Mouse (Mus musculus): ENCODE measurements around the gene Ppif. TPM values are rescaled to one million over a fixed set of nuclear protein-coding genes. Genes with fewer than 3 reads are reported as not detected.
A peak's percentile ranks its signal among the peaks of the same experiment; 100 is the strongest.

Gene Ppif
- 47.3 and 55.7 TPM in 2 replicates for polyA plus RNA-seq (2016; fragmentation: Nextera tagmentation; extraction: Ambion mirVana)

DNA sequence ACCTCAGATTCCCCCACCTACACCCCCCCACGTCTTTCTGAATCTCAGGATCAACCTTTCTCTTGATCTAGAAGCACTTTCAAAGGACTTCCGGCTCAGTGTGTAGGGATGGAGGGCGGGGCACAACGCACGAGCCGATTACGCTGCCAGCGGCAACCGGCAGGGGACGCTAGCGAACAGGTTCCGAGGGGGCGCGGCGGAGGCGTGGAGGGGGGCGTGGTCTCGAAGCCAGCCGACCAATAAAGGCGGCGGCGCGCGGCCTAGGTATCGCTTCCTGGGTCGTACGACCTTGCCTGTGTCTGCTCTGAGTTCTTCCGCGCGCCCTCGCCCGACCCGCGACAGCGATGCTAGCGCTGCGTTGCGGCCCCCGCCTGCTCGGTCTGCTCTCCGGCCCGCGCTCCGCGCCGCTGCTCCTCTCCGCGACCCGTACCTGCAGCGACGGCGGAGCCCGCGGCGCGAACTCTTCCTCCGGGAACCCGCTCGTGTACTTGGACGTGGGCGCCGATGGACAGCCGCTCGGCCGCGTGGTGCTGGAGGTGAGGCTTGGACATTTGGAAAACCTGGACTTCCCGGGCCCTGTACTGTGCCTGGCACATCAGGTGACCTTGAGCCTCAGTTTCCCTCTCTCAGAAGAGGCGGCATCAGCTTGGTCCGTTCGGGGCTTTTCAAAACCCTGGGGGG lies at the start of gene Ppif:
Gene Ppif, plus strand, starts transcription at position 267 of the 681 bp plus-strand sequence.
- Histone ChIP-seq H3K27me3 (ENCODE audit: insufficient read depth, poor library complexity, severe bottlenecking) (0 out of 2 replicates have a peak, but pooled peaks cover 8% of the 10 kb centered on the region), H3K4me1 (replicated peaks) (peaks cover 35% of the 10 kb centered on the region), H3K9me3 (no peaks in the 10 kb centered on the region), H3K36me3 (peaks cover 37% of the 10 kb centered on the region), H3K27ac (peak within 1 kb of the TSS; percentile 92), H3K4me3 (peak within 1 kb of the TSS; percentile 80)
- DNase-seq (ENCODE audit: low spot score), result peak; percentile 96
- WGBS, result under 1% methylated on average over 70 of the region's 70 CpGs

DNA sequence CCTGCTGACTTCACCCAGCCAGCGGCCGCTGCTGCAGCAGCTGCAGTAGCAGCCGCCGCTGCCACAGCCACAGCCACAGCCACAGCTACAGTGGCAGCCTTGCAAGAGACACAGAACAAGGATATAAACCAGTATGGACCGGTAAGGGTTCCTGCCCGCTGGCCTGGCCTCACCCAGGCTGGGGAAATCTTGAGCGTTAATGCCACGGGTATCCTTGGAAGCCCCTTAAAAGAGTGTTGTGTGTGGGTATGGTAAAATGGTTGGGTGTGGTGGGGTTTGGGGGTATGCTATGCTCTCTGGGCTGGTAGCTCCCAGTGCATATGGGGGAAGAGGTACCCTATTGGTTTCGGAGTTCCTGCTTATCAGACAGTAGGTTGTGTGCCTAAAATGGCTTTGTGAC lies 48.2 kb upstream of the Ppif start:
- Histone ChIP-seq H3K36me3 (peaks cover 100% of the 10 kb centered on the region), H3K4me1 (replicated peaks) (peaks cover 14% of the 10 kb centered on the region), H3K4me3 (no peak overlapping the region), H3K27me3 (ENCODE audit: insufficient read depth, poor library complexity, severe bottlenecking) (no peaks in the 10 kb centered on the region), H3K27ac (no peak overlapping the region), H3K9me3 (no peaks in the 10 kb centered on the region)
- 94% methylated on average over 9 of the region's 9 CpGs for WGBS
- no peak for DNase-seq (ENCODE audit: low spot score)

DNA sequence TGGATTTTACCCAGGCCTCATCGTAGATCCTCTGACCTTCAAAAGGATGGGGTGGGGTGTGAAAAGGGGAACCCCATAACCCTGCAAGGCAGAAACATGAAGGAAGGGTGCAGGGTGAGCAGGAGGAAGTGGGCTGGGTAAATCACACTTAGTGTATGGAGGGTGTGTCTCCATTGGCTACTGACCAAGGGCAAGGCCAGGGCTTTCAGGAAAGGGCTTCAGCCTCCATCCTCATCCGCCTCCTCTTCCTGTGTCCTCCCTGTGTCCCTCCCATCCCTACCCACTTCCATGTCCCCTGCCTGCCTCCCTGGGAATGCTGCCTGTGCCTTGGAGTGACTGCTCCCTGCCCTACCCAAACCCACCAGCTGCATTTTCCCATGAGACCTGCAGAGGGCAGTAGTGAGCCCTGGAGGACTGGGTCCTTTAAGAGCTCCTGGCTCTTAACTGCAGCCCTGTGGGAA lies 47.8 kb upstream of the Ppif start:
- H3K36me3 ChIP-seq, result peaks cover 100% of the 10 kb centered on the region
- DNase-seq (ENCODE audit: low spot score), result peak; percentile 58
- 73% methylated on average over 2 of the region's 2 CpGs for WGBS
- H3K4me1 ChIP-seq (replicated peaks), result peaks cover 11% of the 10 kb centered on the region; the same call in 1 of the 2 replicates
- no peak overlapping the region for H3K4me3 ChIP-seq
- H3K9me3 ChIP-seq, result no peaks in the 10 kb centered on the region
- no peaks in the 10 kb centered on the region for H3K27me3 ChIP-seq (ENCODE audit: insufficient read depth, poor library complexity, severe bottlenecking)
- no peak overlapping the region for H3K27ac ChIP-seq

DNA sequence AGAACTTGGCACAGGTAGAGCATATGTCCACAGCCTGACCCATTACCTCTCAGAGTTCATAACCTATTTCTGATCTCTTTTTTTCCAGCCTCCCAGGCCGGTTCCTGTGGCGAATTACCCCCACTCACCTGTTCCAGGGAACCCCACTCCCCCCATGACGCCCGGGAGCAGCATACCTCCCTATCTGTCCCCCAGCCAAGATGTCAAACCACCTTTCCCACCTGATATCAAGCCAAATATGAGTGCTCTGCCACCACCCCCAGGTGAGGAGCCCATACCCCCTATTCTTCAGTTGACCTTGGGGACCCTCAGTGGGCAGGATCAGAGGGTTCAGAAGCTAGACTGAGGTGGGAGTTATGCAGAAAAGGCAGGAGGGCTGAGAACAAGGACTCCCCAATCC lies 42.8 kb upstream of the Ppif start:
- no peak overlapping the region for H3K4me3 ChIP-seq
- H3K27me3 ChIP-seq (ENCODE audit: insufficient read depth, poor library complexity, severe bottlenecking), result no peaks in the 10 kb centered on the region
- H3K4me1 ChIP-seq (replicated peaks), result no peaks in the 10 kb centered on the region
- H3K27ac ChIP-seq, result no peak overlapping the region
- peaks cover 100% of the 10 kb centered on the region for H3K36me3 ChIP-seq
- 97% methylated on average over 4 of the region's 4 CpGs for WGBS
- no peaks in the 10 kb centered on the region for H3K9me3 ChIP-seq
- DNase-seq (ENCODE audit: low spot score), result no peak

DNA sequence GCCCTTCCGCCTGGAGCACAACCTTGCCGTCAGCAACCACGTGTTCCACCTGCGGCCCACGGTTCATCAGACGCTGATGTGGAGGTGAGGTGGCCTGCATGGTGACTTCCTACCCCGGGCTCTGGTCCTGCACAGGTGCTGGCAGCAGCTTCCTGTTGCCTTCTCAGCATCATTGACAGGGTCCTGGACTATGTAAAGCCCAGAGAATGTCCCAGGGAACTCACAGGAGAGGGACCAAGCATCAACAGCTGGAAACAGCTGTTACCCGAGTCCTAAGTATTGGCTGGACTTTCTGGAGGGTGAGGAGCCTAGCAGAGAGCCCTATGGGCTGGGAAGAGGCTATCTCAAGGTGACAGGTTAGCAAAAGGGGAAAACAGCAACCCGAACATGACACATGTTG lies 42.0 kb upstream of the Ppif start:
- Histone ChIP-seq H3K4me1 (replicated peaks) (no peaks in the 10 kb centered on the region), H3K27me3 (ENCODE audit: insufficient read depth, poor library complexity, severe bottlenecking) (no peaks in the 10 kb centered on the region), H3K36me3 (peaks cover 100% of the 10 kb centered on the region), H3K9me3 (no peaks in the 10 kb centered on the region), H3K4me3 (no peak overlapping the region), H3K27ac (no peak overlapping the region)
- no peak for DNase-seq (ENCODE audit: low spot score)
- WGBS, result 93% methylated on average over 9 of the region's 9 CpGs

DNA sequence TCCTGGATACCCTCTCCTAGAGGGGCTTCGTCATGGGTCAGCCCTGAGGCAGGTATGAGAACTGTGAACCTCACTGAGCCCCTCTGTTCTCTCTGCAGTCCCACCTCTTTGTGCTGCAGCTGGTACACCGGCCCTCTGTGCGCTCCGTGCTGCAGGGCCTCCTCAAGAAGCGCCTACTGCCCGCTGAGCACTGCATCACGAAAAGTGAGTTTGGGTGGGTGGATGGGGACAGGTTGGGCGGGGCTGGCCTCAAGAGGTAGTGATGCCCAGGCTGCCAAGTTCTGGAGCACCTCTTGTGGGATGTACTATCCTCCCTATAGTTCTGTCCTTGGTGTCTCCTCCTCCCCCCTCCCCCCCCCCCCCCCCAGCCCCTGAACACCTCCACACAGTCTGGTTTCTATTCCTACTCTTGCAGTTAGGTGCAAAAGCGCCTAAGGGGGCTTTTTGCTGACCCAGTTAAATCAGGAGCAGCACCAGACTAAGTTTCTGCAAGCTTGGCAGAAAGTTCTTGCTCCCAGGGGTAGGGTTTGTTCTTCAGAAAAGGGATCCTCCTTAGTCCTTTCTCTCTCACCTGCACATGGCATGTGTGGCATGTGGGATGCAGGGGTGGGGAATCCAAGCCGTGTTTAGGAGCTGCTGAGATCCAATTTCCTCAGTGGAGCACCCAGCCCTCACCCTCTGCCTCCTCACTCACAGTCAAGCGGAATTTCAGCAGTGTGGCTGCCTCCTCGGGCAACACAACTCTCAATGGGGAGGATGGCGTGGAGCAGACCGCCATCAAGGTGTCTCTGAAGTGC lies 39.4 kb upstream of the Ppif start:
- Histone ChIP-seq H3K9me3 (no peaks in the 10 kb centered on the region), H3K27me3 (ENCODE audit: insufficient read depth, poor library complexity, severe bottlenecking) (no peaks in the 10 kb centered on the region), H3K4me3 (no peak overlapping the region), H3K36me3 (peaks cover 100% of the 10 kb centered on the region), H3K27ac (no peak overlapping the region), H3K4me1 (replicated peaks) (no peaks in the 10 kb centered on the region)
- no peak for DNase-seq (ENCODE audit: low spot score)
- WGBS, result 94% methylated on average over 14 of the region's 14 CpGs

DNA sequence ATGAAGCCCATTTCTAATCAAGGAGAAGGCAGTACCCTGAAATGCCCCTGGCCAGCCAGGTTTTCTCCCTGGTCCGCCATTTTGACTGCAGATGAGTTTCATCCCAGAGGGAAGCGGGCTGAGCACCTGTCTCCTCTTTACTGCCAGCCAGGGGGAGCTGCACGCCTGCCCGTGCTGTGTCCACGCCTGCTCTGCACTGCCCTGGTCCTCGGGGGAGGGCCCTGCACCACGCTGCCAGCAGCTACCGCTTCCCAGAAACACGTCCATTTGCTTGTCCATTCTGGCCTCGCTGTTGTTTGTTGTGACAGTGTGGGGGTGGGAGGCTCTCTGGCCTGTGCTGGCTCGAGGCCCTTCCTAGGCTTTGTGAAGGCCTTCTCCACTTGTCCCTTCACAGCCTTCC lies 33.3 kb upstream of the Ppif start:
- Histone ChIP-seq H3K36me3 (peaks cover 99% of the 10 kb centered on the region), H3K4me1 (replicated peaks) (peaks cover 39% of the 10 kb centered on the region), H3K9me3 (no peaks in the 10 kb centered on the region), H3K4me3 (no peak overlapping the region), H3K27ac (peak overlapping the region; percentile 8; the same call in 1 of the 2 replicates), H3K27me3 (ENCODE audit: insufficient read depth, poor library complexity, severe bottlenecking) (no peaks in the 10 kb centered on the region)
- DNase-seq (ENCODE audit: low spot score), result peak; percentile 25
- WGBS, result 62% methylated on average over 11 of the region's 11 CpGs

DNA sequence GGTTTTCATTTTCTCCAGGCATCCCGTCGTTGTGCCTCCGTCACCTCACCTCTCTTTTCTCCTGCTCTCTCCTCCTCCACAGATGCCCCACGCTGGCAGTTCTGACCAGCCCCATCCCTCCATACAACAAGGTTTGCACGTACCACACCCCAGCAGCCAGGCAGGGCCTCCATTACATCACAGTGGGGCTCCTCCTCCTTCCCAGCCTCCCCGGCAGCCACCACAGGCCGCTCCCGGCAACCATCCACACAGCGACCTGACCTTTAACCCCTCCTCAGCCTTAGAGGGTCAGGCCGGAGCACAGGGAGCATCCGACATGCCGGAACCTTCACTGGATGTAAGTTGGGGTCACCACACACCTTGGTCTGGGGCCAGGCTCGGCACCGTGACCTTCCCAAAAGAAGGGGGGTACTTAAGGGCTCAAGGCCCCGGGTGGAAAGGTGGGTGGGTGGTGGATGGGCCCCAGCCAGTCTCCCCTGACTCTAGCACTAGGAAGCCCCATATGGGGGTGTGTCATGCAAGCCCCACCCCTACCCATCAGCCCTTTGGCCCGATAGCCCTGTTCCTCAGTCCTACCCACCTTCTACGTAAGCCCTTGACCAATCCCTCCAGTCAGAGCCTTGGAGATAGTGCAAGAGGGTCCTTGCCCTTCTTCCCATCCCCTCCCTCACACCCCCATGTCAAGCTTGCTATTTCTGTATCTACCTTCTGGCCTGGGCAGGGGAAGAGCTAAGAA lies 32.6 kb upstream of the Ppif start:
- WGBS, result 63% methylated on average over 17 of the region's 17 CpGs
- H3K9me3 ChIP-seq, result no peaks in the 10 kb centered on the region
- H3K27ac ChIP-seq, result peak overlapping the region; percentile 8; the same call in 1 of the 2 replicates
- no peak for DNase-seq (ENCODE audit: low spot score)
- H3K4me3 ChIP-seq, result no peak overlapping the region
- H3K4me1 ChIP-seq (replicated peaks), result peaks cover 39% of the 10 kb centered on the region
- no peaks in the 10 kb centered on the region for H3K27me3 ChIP-seq (ENCODE audit: insufficient read depth, poor library complexity, severe bottlenecking)
- peaks cover 99% of the 10 kb centered on the region for H3K36me3 ChIP-seq

DNA sequence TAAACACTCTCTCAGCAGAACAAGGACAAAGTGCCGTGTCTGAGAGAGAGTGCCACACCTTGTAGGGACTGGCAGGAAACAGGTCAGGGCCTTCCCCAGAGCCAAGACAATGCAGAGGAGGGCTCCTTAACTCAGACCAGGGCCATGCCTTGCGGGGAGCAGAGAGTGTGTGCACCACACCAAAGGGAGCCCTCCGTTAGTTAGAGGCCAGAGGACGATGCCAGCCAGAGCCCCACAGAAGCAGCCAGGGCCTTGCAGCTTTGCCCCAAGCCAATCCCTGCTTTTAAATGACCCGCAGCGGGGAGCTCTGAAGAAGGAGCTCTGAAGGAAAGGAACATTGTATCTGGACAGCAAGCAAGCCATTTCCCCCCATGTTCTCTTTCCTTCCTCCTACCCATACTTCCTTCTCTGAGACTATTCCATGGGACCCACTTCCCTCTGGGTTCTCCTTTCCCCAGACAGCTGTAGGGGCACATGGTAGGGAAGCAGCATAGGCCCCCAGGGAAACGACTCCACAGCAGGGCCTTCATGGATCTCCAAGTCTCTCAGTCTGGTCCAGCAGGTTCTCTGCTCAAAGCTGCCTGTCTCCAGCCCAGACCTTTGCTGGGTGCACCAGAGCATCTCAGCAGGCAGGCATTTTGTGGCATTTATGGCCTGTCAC lies 30.2 kb upstream of the Ppif start:
- 82% methylated on average over 7 of the region's 7 CpGs for WGBS
- Histone ChIP-seq H3K27ac (peak overlapping the region; percentile 62; the same call in 1 of the 2 replicates), H3K9me3 (no peaks in the 10 kb centered on the region), H3K27me3 (ENCODE audit: insufficient read depth, poor library complexity, severe bottlenecking) (no peaks in the 10 kb centered on the region), H3K4me3 (no peak overlapping the region), H3K36me3 (peaks cover 89% of the 10 kb centered on the region), H3K4me1 (replicated peaks) (peaks cover 39% of the 10 kb centered on the region)
- no peak for DNase-seq (ENCODE audit: low spot score)

DNA sequence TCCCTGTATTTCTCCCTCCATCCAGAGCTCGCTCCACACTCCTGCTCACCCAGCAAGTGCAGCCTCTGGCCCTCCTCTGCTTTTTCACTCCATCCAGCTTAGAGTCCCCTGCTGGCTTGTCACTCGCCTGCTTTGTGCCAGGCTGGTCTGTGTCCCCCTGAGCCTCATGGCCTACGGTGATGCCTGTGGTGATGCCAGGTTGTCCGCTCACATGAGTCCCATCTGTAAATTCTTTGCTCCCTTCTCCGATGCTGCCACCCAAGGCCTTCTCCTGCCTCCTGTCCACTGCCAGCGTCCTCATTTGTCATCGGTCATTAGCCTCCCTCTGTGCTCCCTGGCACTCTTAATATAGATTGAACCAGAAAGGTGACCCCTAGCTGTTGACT lies 29.7 kb upstream of the Ppif start:
- no peaks in the 10 kb centered on the region for H3K9me3 ChIP-seq
- DNase-seq (ENCODE audit: low spot score), result no peak
- WGBS, result 70% methylated on average over 7 of the region's 7 CpGs
- H3K36me3 ChIP-seq, result peaks cover 89% of the 10 kb centered on the region
- H3K27me3 ChIP-seq (ENCODE audit: insufficient read depth, poor library complexity, severe bottlenecking), result no peaks in the 10 kb centered on the region
- H3K27ac ChIP-seq, result peak overlapping the region; percentile 62; the same call in 1 of the 2 replicates
- no peak overlapping the region for H3K4me3 ChIP-seq
- peaks cover 39% of the 10 kb centered on the region for H3K4me1 ChIP-seq (replicated peaks)

DNA sequence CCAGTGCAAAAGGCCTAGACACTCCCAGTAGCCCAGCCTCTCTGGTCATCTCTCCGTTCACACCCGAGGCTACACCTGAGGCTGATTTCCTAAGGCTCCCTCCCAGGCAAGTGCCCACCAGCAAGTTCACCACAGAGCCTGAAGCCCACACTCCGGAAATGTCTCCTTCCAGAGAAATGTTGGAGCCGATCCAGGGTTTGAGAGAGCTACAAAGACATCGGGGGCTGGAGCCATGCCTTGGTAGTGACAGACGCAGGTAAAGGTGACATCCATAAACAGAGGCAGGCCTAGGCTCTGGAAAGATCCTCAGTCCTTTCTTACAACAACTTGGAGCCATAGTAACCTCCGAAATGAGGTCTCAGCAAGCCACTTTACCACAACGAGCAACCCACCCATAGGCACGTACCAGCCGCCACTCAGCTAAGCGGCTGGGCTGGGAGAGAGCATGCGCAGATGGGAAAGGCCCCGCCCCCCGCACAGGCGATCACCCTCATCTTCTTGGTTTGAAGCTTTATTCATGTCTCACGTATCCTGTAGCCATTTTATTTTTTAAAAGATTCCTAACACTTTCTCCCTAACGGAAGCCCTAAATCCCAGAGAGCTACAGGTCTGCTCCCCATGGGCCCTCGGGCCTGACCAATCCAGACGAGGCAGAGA lies 28.5 kb upstream of the Ppif start:
- Histone ChIP-seq H3K4me1 (replicated peaks) (peaks cover 35% of the 10 kb centered on the region), H3K4me3 (no peak overlapping the region), H3K27me3 (ENCODE audit: insufficient read depth, poor library complexity, severe bottlenecking) (no peaks in the 10 kb centered on the region), H3K9me3 (no peaks in the 10 kb centered on the region), H3K27ac (0 out of 2 replicates have a peak overlapping the region, but pooled peaks have one; percentile 10), H3K36me3 (peaks cover 79% of the 10 kb centered on the region)
- DNase-seq (ENCODE audit: low spot score), result no peak
- 71% methylated on average over 19 of the region's 19 CpGs for WGBS

All from hindbrain, embryonic 10.5 days (tissue).